Mouse (Mus musculus) C3H10T1/2 (cell line): ENCODE measurements around the gene 1700025G04Rik. TPM values are rescaled to one million over a fixed set of nuclear protein-coding genes. Genes with fewer than 3 reads are reported as not detected.

Experiments used
- polyA plus RNA-seq, 2 experiments: library from polyadenylated mRNA; unstranded; fragments of >200 nt; fragmentation: generic; extraction: Trizol; gene quantifications; one replicate each; pipeline ENCODE4 v1.2.1; 2012; ENCODE audit warnings: missing spikeins in 2 of 2

The 1700025G04Rik gene
- 1 to 10 TPM; 1.3 to 2.9 TPM for polyA plus RNA-seq

GRCm38 (mm10) chr1:152090018-152090553 lies at the start of gene 1700025G04Rik:
1700025G04Rik (minus strand) TSS chr1:152090125.

